ENCODE assay signal across 24 mouse cellular contexts in genomic region chr5:38504116-38504515, GRCm38 (mm10). TPM values are rescaled to one million over a fixed set of nuclear protein-coding genes. Genes with fewer than 3 reads are reported as not detected.
DNase-seq lines count a peak whose midpoint lies in the region; ATAC-seq and TF ChIP-seq lines count a peak whose summit lies in the region.
"Had no signal": no experiment of that assay in that cellular context is flagged by ENCODE, and none has a peak within 500 bp of the region (broad histone marks: within the 10 kb centered on the region; RNA-seq: fewer than 3 reads in every experiment).

No protein-coding gene starts in this region.

- DNase-seq in adrenal gland, postnatal 10 days = peak; percentile 42
- DNase-seq in adrenal gland, postnatal 4 days (ENCODE audit: low spot score in 2 of 2) = no peak
- DNase-seq in 3134 (ENCODE audit: extremely low read depth, insufficient read length, low spot score) = peak; percentile 20
- DNase-seq in NIH3T3 (ENCODE audit: low read depth) = peak; percentile 26
- no peak for DNase-seq in lung, postnatal 0 days (ENCODE audit: low spot score)
- no peak for DNase-seq in gastrocnemius, postnatal 14 days
- DNase-seq in retina, embryonic 14.5 days (ENCODE audit: low spot score) = no peak
- DNase-seq: cerebellum, adult 8-10 months; cerebellum, postnatal 36 days; gastrocnemius, postnatal 25 days; heart, postnatal 4 days; kidney, adult 18-20 months; lung, postnatal 4 days; thymus, adult 18-20 months; thymus, postnatal 36 days had no signal

- H3K4me2 ChIP-seq in liver, embryonic 15.5 days = no peak overlapping the region
- H3K4me2 ChIP-seq in lung, postnatal 0 days (replicated peaks; ENCODE audit: low read depth, low read length) = no peak overlapping the region
- H3K4me2 ChIP-seq: forebrain, embryonic 15.5 days; heart, embryonic 15.5 days; hindbrain, embryonic 14.5 days; lung, embryonic 15.5 days had no signal

- H3K9ac ChIP-seq in liver, embryonic 15.5 days = no peak overlapping the region
- no peak overlapping the region for H3K9ac ChIP-seq in lung, postnatal 0 days (replicated peaks; ENCODE audit: low read depth)
- H3K9ac ChIP-seq: forebrain, embryonic 15.5 days; heart, embryonic 15.5 days; hindbrain, embryonic 14.5 days; lung, embryonic 15.5 days had no signal

- WGBS in liver, embryonic 15.5 days (ENCODE audit: insufficient replicate concordance) = 80% methylated on average over 1 of the region's 1 CpGs
- 70% methylated on average over 1 of the region's 1 CpGs for WGBS in lung, postnatal 0 days

- H3K4me1 ChIP-seq in liver, embryonic 15.5 days (replicated peaks) = peaks cover 89% of the 10 kb centered on the region
- H3K4me1 ChIP-seq in lung, postnatal 0 days (ENCODE audit: insufficient read depth, low read depth, low read length) = no peaks in the 10 kb centered on the region
- H3K4me1 ChIP-seq: forebrain, embryonic 15.5 days; heart, embryonic 15.5 days; lung, embryonic 15.5 days; midbrain, embryonic 10.5 days had no signal

- intact Hi-C loops in gastrocnemius, postnatal 14 days (cut with DNase I; ENCODE audit: low total_unique reads) = no loop called here

- H3K4me3 ChIP-seq in liver, embryonic 15.5 days (replicated peaks) = no peak overlapping the region
- H3K4me3 ChIP-seq in lung, postnatal 0 days (ENCODE audit: low read depth, low read length) = no peak overlapping the region
- H3K4me3 ChIP-seq: forebrain, embryonic 15.5 days; heart, embryonic 15.5 days; left cerebral cortex, adult 2 months; lung, embryonic 15.5 days; midbrain, embryonic 10.5 days had no signal

- H3K9me3 ChIP-seq in liver, embryonic 15.5 days (replicated peaks) = no peaks in the 10 kb centered on the region
- no peaks in the 10 kb centered on the region for H3K9me3 ChIP-seq in lung, postnatal 0 days (ENCODE audit: low read length)
- H3K9me3 ChIP-seq: forebrain, embryonic 15.5 days; heart, embryonic 15.5 days; lung, embryonic 15.5 days; midbrain, embryonic 10.5 days had no signal

- TF ChIP-seq EP300 in lung, postnatal 0 days (IDR thresholded peaks at IDR 0.05) = no peak

- H3K36me3 ChIP-seq in liver, embryonic 15.5 days (replicated peaks) = no peaks in the 10 kb centered on the region
- no peaks in the 10 kb centered on the region for H3K36me3 ChIP-seq in lung, postnatal 0 days (ENCODE audit: insufficient read depth, low read length)
- H3K36me3 ChIP-seq: forebrain, embryonic 15.5 days; heart, embryonic 15.5 days; lung, embryonic 15.5 days; midbrain, embryonic 10.5 days had no signal

- ATAC-seq in liver, embryonic 15.5 days (ENCODE audit: insufficient read depth) = no peak
- no peak for ATAC-seq in lung, postnatal 0 days
- ATAC-seq: forebrain, embryonic 15.5 days; inflammation-experienced regulatory T-cells, adult 6 months had no signal

- no peaks in the 10 kb centered on the region for H3K27me3 ChIP-seq in liver, embryonic 15.5 days
- H3K27me3 ChIP-seq in lung, postnatal 0 days (replicated peaks; ENCODE audit: insufficient read depth, low read length) = no peaks in the 10 kb centered on the region
- H3K27me3 ChIP-seq: forebrain, embryonic 15.5 days; heart, embryonic 15.5 days; lung, embryonic 15.5 days had no signal

- no peak for TF ChIP-seq CTCF in lung, postnatal 0 days (IDR thresholded peaks at IDR 0.05)

- H3K27ac ChIP-seq in liver, embryonic 15.5 days (replicated peaks) = peak overlapping the region; percentile 92; the same call in 1 of the 2 replicates
- no peak overlapping the region for H3K27ac ChIP-seq in lung, postnatal 0 days (ENCODE audit: low read length)
- H3K27ac ChIP-seq: forebrain, embryonic 15.5 days; heart, embryonic 15.5 days; hindbrain, embryonic 14.5 days; kidney, postnatal 0 days; left cerebral cortex, adult 2 months; lung, embryonic 15.5 days; midbrain, embryonic 10.5 days had no signal

RNA-seq across cellular contexts. Expression of gene Slc2a9, which starts 1.2 kb away (rescaled TPM):
- total RNA-seq in adrenal gland, postnatal 10 days (2021) = 10 to 100 TPM; 10.6 to 11.1 TPM
- 1 to 10 TPM; 7.4 to 8.1 TPM for total RNA-seq in adrenal gland, postnatal 4 days (2021)
- polyA plus RNA-seq in liver, embryonic 15.5 days (2015; fragmentation: Nextera tagmentation; extraction: Ambion mirVana) = 2.3 and 2.6 TPM in 2 replicates
- 2.2 and 2.4 TPM in 2 replicates for polyA plus RNA-seq in lung, postnatal 0 days (2015; fragmentation: Nextera tagmentation; extraction: Ambion mirVana)
- total RNA-seq in gastrocnemius, postnatal 14 days (2021) = under 1 TPM; 0.86 to 0.96 TPM

RNA-seq across cellular contexts. Expression of gene Wdr1, which starts 58.9 kb away (rescaled TPM):
- 100 to 1,000 TPM; 118 to 136 TPM for total RNA-seq in adrenal gland, postnatal 10 days (2021)
- total RNA-seq in adrenal gland, postnatal 4 days (2021) = 100 to 1,000 TPM; 128 to 133 TPM
- 81.2 and 84.4 TPM in 2 replicates for polyA plus RNA-seq in liver, embryonic 15.5 days (2015; fragmentation: Nextera tagmentation; extraction: Ambion mirVana)
- 158 and 175 TPM in 2 replicates for polyA plus RNA-seq in lung, postnatal 0 days (2015; fragmentation: Nextera tagmentation; extraction: Ambion mirVana)
- total RNA-seq in gastrocnemius, postnatal 14 days (2021) = 10 to 100 TPM; 73.7 to 98.4 TPM

Comparison
In these comparisons a context has a peak if more than half of its experiments do, and no peak if none do; other contexts are left out.
1. DNase-seq: peak in adrenal gland, postnatal 10 days (single experiment), 3134 (single experiment) and NIH3T3 (single experiment); none in adrenal gland, postnatal 4 days (0 of 2), lung, postnatal 0 days (single experiment), gastrocnemius, postnatal 14 days (single experiment) and retina, embryonic 14.5 days (single experiment).
2. RNA of gene Slc2a9, which starts 1.2 kb away (total RNA-seq): 10.6 to 11.1 TPM in adrenal gland, postnatal 10 days and 7.4 to 8.1 TPM in adrenal gland, postnatal 4 days; 0.86 to 0.96 TPM in gastrocnemius, postnatal 14 days; every median in the first group is over 4 times any median in the second.